Mouse (Mus musculus) liver, embryonic 14 days (tissue): ENCODE data around the gene Teddm1b. TPM values are rescaled to one million over a fixed set of nuclear protein-coding genes. Genes with fewer than 3 reads are reported as not detected.

Experiments
- polyA plus RNA-seq: library from polyadenylated mRNA; depleted of rRNA; stranded (reverse); fragments of >200 nt; gene quantifications from 2 replicates; pipeline ENCODE4 v1.2.3, GENCODE M21; 2012; rRNA removed

Teddm1b gene
- polyA plus RNA-seq = not detected in 2 replicates

DNA sequence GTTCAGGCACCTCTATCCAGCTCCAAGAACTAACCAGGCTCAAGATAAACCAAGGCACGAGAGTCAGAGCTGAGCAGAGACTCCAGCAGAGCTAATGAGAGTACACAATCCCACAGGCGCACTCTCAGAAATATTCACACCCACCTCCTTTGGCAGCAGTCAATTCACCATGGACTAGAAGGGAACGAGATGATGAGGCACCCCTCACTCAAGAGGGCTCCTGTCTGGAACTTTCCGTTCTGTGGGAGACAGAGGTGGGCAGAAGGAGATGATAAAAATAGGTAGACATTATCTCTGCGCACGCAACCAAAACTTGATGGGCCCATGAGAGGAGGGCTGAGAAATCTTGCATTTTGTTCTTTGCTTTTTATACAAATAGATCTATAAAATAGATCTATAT is at the start of gene Teddm1b:
Gene Teddm1b (plus strand): TSS at position 301 of the 400 bp plus-strand sequence.

DNA sequence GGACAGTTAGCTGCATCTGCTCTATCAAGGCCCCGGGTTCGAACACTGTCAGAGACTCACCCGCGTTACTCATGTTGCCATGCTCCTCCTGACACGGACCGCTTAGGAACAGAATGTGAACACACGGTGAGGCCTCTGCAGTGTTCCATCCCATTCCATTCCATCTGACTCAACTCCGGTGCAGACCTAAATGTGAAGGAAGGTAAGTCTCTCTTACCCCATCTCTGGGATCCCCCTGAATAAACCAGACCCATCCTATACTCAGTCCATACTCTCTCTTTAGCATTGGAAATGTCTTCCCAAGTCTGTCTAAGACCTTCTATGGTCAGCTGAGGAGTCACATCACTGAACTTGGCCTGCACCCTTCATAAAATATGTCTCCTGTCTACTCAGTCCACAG is 30.1 kb upstream of the Teddm1b start, which contains the start of gene Rgsl1:
Gene Rgsl1 (minus strand): TSS at position 101 of the 400 bp plus-strand sequence.

DNA sequence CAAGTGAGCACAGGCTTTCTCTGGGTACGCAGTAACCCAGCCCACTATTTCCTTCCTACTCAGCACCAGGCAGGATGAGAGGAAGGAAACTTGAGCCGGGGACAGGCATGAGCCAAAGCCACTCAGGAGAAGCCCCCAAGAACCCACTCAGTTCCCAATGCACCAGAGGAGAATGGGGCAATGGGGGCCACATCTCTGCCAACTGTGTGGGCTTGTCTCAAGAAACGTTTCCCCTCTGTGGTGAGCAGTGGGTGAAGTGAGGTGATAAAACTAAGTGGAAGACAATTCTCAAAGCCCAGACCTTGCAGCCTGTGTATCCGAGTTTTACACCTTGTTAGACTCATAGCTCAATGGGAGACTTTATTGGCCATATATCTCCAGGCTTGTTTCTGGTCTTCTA is 17.3 kb downstream of the Teddm1b start, which contains the start of gene Teddm1a:
Gene Teddm1a (plus strand): TSS at position 301 of the 400 bp plus-strand sequence.

DNA sequence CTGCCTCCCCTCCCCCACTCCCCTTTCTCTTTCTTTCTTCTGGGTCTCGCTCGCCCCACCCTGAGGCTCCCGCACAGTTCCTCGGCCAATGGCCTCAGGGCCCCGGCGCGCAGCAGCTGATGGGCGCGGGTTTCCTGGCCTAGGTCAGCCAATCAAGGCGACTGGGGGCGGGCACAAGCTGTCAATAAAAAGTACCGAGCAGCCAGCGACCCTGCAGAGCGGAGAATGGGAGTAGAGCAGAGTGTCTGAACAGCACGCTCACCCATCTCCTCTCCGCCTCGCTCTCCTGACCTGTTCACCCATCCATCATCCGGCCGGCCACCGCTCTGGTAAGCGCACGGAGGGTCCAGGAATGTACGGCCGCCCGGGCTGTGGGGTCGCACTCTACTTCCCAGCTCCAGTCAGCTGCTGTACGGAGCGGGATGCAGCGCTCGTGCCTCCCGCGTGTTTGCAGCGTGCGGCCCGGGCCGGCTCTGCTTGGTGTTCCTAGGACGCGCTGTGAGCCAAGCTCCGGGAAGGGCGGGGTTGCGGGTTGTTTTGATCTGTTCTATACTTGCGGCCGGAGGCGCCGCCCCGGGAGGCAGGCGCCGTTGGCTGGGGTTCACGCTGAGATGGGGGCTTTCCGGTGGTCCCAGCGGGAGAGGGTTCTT is 25.7 kb downstream of the Teddm1b start, which contains the start of the genes Glul and Teddm2:
Gene Glul (plus strand): TSS at position 214 of the 650 bp plus-strand sequence.
Gene Teddm2 (minus strand): TSS at position 498 of the 650 bp plus-strand sequence.

Other genes with a start within 250 kb of the Teddm1b start
- 0.01 and 0.02 TPM in 2 replicates for gene Rgs8, start 221.3 kb upstream of the Teddm1b start, polyA plus RNA-seq
- gene Rgs16, start 134.0 kb upstream of the Teddm1b start, polyA plus RNA-seq = 0.13 and 0.42 TPM in 2 replicates
- 16.5 and 18.8 TPM in 2 replicates for gene Rnasel, start 124.9 kb upstream of the Teddm1b start, polyA plus RNA-seq
- gene Rgsl1, start 30.2 kb upstream of the Teddm1b start, polyA plus RNA-seq = 0.02 and 0.05 TPM in 2 replicates
- gene Teddm1a, start 17.4 kb downstream of the Teddm1b start, polyA plus RNA-seq = not detected in 2 replicates
- gene Glul, start 25.6 kb downstream of the Teddm1b start, polyA plus RNA-seq = 64.4 and 69.2 TPM in 2 replicates
- gene Teddm2, start 25.9 kb downstream of the Teddm1b start, polyA plus RNA-seq = 0.21 and 0.27 TPM in 2 replicates